Mouse (Mus musculus) midbrain, postnatal 0 days (tissue): Measurements from ENCODE around the gene Lbx1. TPM values are rescaled to one million over a fixed set of nuclear protein-coding genes. Genes with fewer than 3 reads are reported as not detected.

Experiments
- ATAC-seq: fragments of 200-750 bp; cut with Nextera tagmentation; 2 replicates; pipeline ENCODE4 v1.8.0; 2017; ENCODE audit warnings: moderate number of reproducible peaks, mild to moderate bottlenecking, moderate TSS enrichment, moderate library complexity; ENCODE audit not compliant: low FRiP score
- DNase-seq: peaks from one replicate; pipeline ENCODE4 v3.0.0-alpha.2; 2015; ENCODE audit warnings: low spot score
- H3K27ac ChIP-seq: fragments of 300-500 bp; sonication (generic); 2 replicates; pipeline ENCODE4 v1.5.1; 2014; ENCODE audit warnings: low read depth, mild to moderate bottlenecking, low read length, mixed read lengths
- H3K27me3 ChIP-seq: fragments of 300-500 bp; sonication (generic); 2 replicates; pipeline ENCODE4 v1.6.1; 2014; ENCODE audit warnings: low read length, control low read depth, mixed read lengths; ENCODE audit not compliant: insufficient read depth
- H3K36me3 ChIP-seq: fragments of 300-500 bp; sonication (generic); 2 replicates; pipeline ENCODE4 v1.6.1; 2014; ENCODE audit warnings: low read length, control low read depth, mixed read lengths; ENCODE audit not compliant: insufficient read depth
- H3K4me1 ChIP-seq: fragments of 300-500 bp; sonication (generic); 2 replicates; pipeline ENCODE4 v1.6.1; 2014; ENCODE audit warnings: mild to moderate bottlenecking, control low read depth, antibody characterized with exemption, low read length, mixed read lengths; ENCODE audit not compliant: insufficient read depth
- H3K4me2 ChIP-seq: fragments of 300-500 bp; sonication (generic); 2 replicates; pipeline ENCODE4 v1.6.1; 2014; ENCODE audit warnings: low read depth, mild to moderate bottlenecking, low read length, mixed read lengths; ENCODE audit not compliant: poor library complexity, severe bottlenecking
- H3K4me3 ChIP-seq: fragments of 300-500 bp; sonication (generic); 2 replicates; pipeline ENCODE4 v1.5.1; 2014; ENCODE audit warnings: low read depth, mild to moderate bottlenecking, low read length, moderate library complexity
- H3K9ac ChIP-seq: fragments of 300-500 bp; sonication (generic); replicated peaks from 2 replicates; pipeline ENCODE4 v1.6.1; 2014; ENCODE audit warnings: mild to moderate bottlenecking, low read length, moderate library complexity, mixed read lengths; ENCODE audit not compliant: poor library complexity, severe bottlenecking
- H3K9me3 ChIP-seq: fragments of 300-500 bp; sonication (generic); 2 replicates; pipeline ENCODE4 v1.6.1; 2016; ENCODE audit warnings: low read length, control low read depth
- CTCF ChIP-seq: IDR thresholded peaks from 2 replicates; pipeline ENCODE4 v1.5.1; 2016; ENCODE audit warnings: antibody characterized with exemption, mild to moderate bottlenecking
- WGBS: fragments of 180-500 bp; shearing (Covaris S2); extraction: QIAGEN DNeasy Blood & Tissue Kit; methylation state at CpG from one replicate; pipeline ENCODE4 v1.1.7; 2014; 5-methylcytosine and 5-hydroxymethylcytosine counted together
- polyA plus RNA-seq: library from polyadenylated mRNA; unstranded; fragments of >200 nt; fragmentation: Nextera tagmentation; extraction: Ambion mirVana; gene quantifications from 2 replicates; pipeline ENCODE4 v1.2.1, GENCODE M21; 2015
- total RNA-seq: library from RNA; depleted of rRNA; stranded (reverse); fragments of >200 nt; gene quantifications from 2 replicates; pipeline ENCODE4 v1.2.3, GENCODE M21; 2014

Gene Lbx1
- total and polyA plus RNA-seq, 2 experiments from 2014 or later = 0.10 to 2.1 TPM

DNA sequence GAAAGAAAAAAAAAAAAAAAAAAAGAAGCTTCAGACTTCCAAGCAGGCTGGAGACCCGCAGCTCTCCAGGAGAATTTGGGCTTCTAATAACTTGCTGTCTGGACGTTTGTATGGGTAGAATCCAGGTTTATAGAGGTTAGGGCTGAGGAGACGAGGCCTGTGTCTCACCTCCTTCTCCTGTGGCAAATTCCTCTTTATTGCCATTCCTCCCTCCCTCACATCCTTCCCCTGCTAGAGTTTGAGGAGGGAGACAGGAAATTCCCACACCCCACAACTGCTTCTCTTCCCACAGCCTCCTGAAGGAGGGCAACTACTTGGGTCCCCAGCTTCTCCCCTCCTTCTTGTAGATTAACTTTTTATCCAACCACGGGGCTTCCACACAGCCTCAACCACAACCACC is 20.2 kb downstream of the Lbx1 start:
- DNase-seq = no peak

DNA sequence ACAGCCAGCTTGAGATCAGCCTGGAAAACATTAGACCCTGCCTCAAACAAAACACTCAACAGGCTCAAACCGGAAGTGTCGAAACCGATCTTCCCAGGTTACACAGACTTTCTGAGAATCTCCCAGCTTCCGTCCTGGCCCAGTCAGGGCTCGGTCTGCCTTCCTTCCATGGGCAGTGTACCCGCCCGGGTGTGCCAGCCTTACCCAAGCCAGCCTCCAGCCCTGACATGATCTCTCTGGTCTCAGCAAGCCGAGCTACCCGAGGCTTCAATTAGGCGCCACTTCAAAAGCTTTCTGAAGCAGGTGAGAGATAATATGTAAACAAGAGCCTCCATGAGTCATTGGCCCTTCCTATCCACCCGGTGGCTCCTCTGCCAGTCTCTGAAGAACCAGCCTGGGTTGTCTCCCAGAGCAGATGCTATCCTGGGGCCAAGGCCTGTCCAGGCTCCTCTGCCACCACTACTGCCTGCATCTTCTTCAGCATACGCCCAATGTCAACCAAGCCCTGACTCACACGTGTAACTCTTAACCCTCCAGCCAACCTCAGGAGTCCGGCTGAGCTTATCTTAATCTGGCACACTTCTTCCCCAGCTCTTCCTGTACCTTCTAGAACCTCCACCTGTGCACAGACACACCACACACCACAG is 25.7 kb downstream of the Lbx1 start:
- 84% methylated on average over 14 of the region's 14 CpGs for WGBS
- no peak overlapping the region for H3K4me2 ChIP-seq
- ATAC-seq (no peak), DNase-seq (no peak)
- no peaks in the 10 kb centered on the region for H3K36me3 ChIP-seq
- H3K4me1 ChIP-seq = no peaks in the 10 kb centered on the region
- H3K27ac ChIP-seq = no peak overlapping the region
- peaks cover 14% of the 10 kb centered on the region; the same call in 1 of the 2 replicates for H3K27me3 ChIP-seq
- H3K9me3 ChIP-seq = no peaks in the 10 kb centered on the region
- H3K4me3 ChIP-seq = no peak overlapping the region
- no peak for TF ChIP-seq CTCF
- no peak overlapping the region for H3K9ac ChIP-seq

More for the DNA sequence above, 20.2 kb downstream of the Lbx1 start:
- H3K4me2 ChIP-seq = no peak overlapping the region
- H3K4me1 ChIP-seq = no peaks in the 10 kb centered on the region
- H3K27me3 ChIP-seq = peaks cover 15% of the 10 kb centered on the region
- H3K9ac ChIP-seq = no peak overlapping the region
- H3K36me3 ChIP-seq = no peaks in the 10 kb centered on the region
- no peaks in the 10 kb centered on the region for H3K9me3 ChIP-seq
- TF ChIP-seq CTCF = no peak
- no peak overlapping the region for H3K27ac ChIP-seq
- WGBS = 80% methylated on average over 4 of the region's 4 CpGs
- no peak overlapping the region for H3K4me3 ChIP-seq
- no peak for ATAC-seq

DNA sequence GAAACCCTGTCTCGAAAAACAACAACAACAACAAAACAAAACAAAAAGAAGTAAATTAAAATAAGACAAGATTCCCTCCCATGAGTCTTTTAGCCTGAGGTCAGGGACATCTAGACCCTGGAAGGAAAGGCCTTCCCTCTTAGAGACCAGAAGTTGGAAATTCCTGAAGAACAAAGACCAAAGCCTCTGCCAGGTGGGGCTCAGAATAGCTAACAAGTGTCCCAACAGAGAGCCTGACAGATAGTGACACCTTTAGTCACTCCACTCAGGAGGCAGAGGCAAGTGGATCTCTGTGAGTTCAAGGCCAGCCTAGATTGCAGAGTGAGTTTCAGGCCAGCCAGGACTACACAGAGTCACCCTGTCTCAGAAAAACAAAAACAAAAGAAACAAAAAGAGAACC is 26.4 kb downstream of the Lbx1 start:
- ATAC-seq (no peak), DNase-seq (no peak)

DNA sequence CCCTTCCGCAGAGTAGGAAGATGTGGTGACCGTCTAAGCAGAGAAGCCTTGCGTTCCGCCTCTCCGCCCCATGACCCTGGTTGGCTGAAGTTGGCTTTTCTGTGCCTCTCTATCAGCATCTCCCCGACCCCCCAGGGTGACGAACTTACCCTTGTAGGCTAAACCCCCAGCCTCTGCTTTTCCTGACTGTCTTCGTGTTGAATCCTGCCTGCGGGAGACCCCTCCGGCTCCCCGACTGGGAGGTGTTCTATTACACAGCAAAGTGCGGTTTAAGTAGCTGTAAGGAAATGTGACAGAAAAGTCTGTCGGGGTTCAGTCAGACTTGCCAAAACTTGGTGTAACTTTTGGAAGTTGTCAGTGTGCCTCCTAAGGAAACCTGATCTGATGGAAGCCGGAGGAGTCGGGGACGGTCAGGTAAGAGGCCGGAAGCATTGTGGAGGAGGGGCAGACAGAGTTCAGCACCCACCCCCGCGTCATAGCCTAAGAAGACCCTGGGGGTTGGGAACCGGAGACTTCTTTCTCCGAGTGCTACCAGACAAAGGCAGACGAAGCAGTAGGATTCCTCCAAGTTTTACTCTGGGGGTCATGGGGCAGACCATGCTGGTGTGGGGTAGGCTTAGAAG is 27.1 kb downstream of the Lbx1 start:
- TF ChIP-seq CTCF = no peak
- H3K4me3 ChIP-seq = no peak overlapping the region; the same call in 1 of the 2 replicates
- no peak for DNase-seq
- no peak overlapping the region for H3K27ac ChIP-seq
- H3K4me1 ChIP-seq = no peaks in the 10 kb centered on the region
- H3K9ac ChIP-seq = no peak overlapping the region
- WGBS = 25% methylated on average over 22 of the region's 22 CpGs
- no peaks in the 10 kb centered on the region for H3K36me3 ChIP-seq
- no peaks in the 10 kb centered on the region for H3K9me3 ChIP-seq
- peak overlapping the region; percentile 7; the same call in 1 of the 2 replicates for H3K4me2 ChIP-seq
- H3K27me3 ChIP-seq = peaks cover 14% of the 10 kb centered on the region; the same call in 1 of the 2 replicates
- no peak for ATAC-seq

More for the DNA sequence above, 26.4 kb downstream of the Lbx1 start:
- no peaks in the 10 kb centered on the region for H3K4me1 ChIP-seq
- 77% methylated on average over 1 of the region's 1 CpGs for WGBS
- no peak overlapping the region for H3K9ac ChIP-seq
- H3K9me3 ChIP-seq = no peaks in the 10 kb centered on the region
- no peak for TF ChIP-seq CTCF
- no peak overlapping the region for H3K4me2 ChIP-seq
- no peak overlapping the region for H3K27ac ChIP-seq
- no peak overlapping the region for H3K4me3 ChIP-seq
- no peaks in the 10 kb centered on the region for H3K36me3 ChIP-seq
- H3K27me3 ChIP-seq = peaks cover 14% of the 10 kb centered on the region; the same call in 1 of the 2 replicates

DNA sequence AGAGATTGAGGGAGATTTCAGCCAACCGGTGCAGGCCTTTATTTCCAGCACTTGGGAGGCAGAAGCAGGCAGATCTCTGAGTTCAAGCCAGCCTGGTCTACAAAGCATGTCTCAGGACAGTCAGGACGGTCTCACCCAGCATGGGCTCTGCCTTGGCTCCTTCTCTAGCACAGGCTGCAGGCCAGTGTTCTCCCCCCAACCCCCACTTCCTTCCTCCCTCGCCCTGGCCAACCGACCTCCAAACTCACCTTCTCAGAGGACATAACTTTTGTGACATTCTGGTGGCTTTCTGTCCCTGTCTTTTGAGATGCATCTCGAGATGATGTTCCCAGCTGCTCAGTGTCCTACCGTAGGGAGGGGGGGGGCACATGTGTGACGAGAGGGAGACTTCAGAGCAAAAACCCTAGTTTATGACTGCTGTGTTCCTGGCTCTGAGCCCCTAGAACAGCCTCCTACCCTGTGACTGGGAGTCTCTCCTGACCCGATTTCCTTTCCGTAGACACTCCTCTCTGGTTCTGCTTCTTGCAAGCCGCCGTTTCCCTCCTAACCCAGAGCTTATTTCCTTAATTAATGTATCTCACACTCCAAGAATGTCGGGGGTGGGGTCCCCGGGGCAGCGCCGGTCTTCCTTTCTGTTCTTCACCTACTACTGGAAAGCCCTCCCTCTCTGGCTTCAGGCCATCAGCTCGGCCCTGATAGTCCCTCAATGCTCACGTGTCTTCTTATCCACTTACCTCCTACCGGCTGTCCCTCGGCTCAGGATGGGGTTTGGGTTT is 27.8 kb downstream of the Lbx1 start:
- Histone ChIP-seq H3K27ac (no peak overlapping the region), H3K9ac (no peak overlapping the region), H3K4me1 (no peaks in the 10 kb centered on the region), H3K9me3 (no peaks in the 10 kb centered on the region), H3K27me3 (peaks cover 14% of the 10 kb centered on the region; the same call in 1 of the 2 replicates), H3K4me3 (no peak overlapping the region; the same call in 1 of the 2 replicates), H3K36me3 (no peaks in the 10 kb centered on the region), H3K4me2 (peak overlapping the region; percentile 7; the same call in 1 of the 2 replicates)
- no peak for DNase-seq
- no peak for TF ChIP-seq CTCF
- WGBS = 37% methylated on average over 19 of the region's 19 CpGs
- no peak for ATAC-seq
